Mouse (Mus musculus) kidney, adult 2 months (tissue): ENCODE data around the gene Tmem170b.

Experiments used
- CTCF ChIP-seq: fragments of 200-500 bp; conservative IDR thresholded peaks from 2 replicates; pipeline ENCODE4 v1.5.1; 2011; ENCODE audit warnings: low read depth, mild to moderate bottlenecking, control low read depth, low read length, moderate library complexity, mixed read lengths; ENCODE audit not compliant: insufficient read depth, insufficient read length
- POLR2A ChIP-seq: fragments of 200-500 bp; IDR thresholded peaks from one replicate; pipeline ENCODE4 v1.6.1; 2011; ENCODE audit warnings: low read depth, low read length, control low read depth

- no peak for TF ChIP-seq POLR2A
- no peak for TF ChIP-seq CTCF
Measured at GRCm38 (mm10) chr13:41653791-41654190, 48.1 kb downstream of the Tmem170b start.
